Mouse (Mus musculus) sigmoid colon, adult 10 weeks (tissue): ENCODE data around the gene Tnni2. TPM values are rescaled to one million over a fixed set of nuclear protein-coding genes. Genes with fewer than 3 reads are reported as not detected.

Experiments
- polyA plus RNA-seq: library from polyadenylated mRNA; stranded (reverse); fragments of 350-450 nt; fragmentation: Illumina TruSeq; extraction: RNeasy Lipid Tissue Mini Kit (QIAGEN cat#74804); gene quantifications from one replicate; pipeline ENCODE4 v1.2.3, GENCODE M21; 2014; ENCODE audit warnings: low read depth, low replicate concordance

The Tnni2 gene
- not detected for polyA plus RNA-seq

GRCm38 (mm10) chr7:142441585-142441984, at the start of gene Tnni2:
Gene Tnni2, plus strand, starts transcription at chr7:142441808.

GRCm38 (mm10) chr7:142434137-142434865, 7.3 kb upstream of the Tnni2 start, which contains the start of gene Syt8:
Gene Syt8, plus strand, starts transcription at chr7:142434850.

GRCm38 (mm10) chr7:142460636-142461077, 19.0 kb downstream of the Tnni2 start, which contains the start of gene Lsp1:
Gene Lsp1, plus strand, starts transcription at chr7:142460809.

Other genes starting within 250 kb of the Tnni2 start
- not detected for gene Krtap5-3, start 240.4 kb upstream of the Tnni2 start, polyA plus RNA-seq
- gene Gm7579, start 229.9 kb upstream of the Tnni2 start, polyA plus RNA-seq, result not detected
- not detected for gene Krtap5-5, start 211.8 kb upstream of the Tnni2 start, polyA plus RNA-seq
- not detected for gene Gm40460, start 200.7 kb upstream of the Tnni2 start, polyA plus RNA-seq
- not detected for gene Gm2431, start 183.5 kb upstream of the Tnni2 start, polyA plus RNA-seq
- gene Gm4559, start 167.4 kb upstream of the Tnni2 start, polyA plus RNA-seq, result not detected
- gene Krtap5-1, start 144.7 kb upstream of the Tnni2 start, polyA plus RNA-seq, result not detected
- gene Krtap5-4, start 138.3 kb upstream of the Tnni2 start, polyA plus RNA-seq, result not detected
- gene Ifitm10, start 68.1 kb upstream of the Tnni2 start, polyA plus RNA-seq, result not detected
- 13.1 TPM for gene Gm49369, start 59.1 kb upstream of the Tnni2 start, polyA plus RNA-seq
- 14.8 TPM for gene Ctsd, start 53.8 kb upstream of the Tnni2 start, polyA plus RNA-seq
- gene Syt8, start 7.0 kb upstream of the Tnni2 start, polyA plus RNA-seq, result not detected
- 13.8 TPM for gene Lsp1, start 19.0 kb downstream of the Tnni2 start, polyA plus RNA-seq
- not detected for gene Tnnt3, start 57.0 kb downstream of the Tnni2 start, polyA plus RNA-seq
- 2.1 TPM for gene Mrpl23, start 90.9 kb downstream of the Tnni2 start, polyA plus RNA-seq
- gene Igf2, start 225.0 kb downstream of the Tnni2 start, polyA plus RNA-seq, result 4.6 TPM
- gene Gm49394, start 228.1 kb downstream of the Tnni2 start, polyA plus RNA-seq, result not detected